Mouse (Mus musculus) thymus, adult 2 months (tissue): ENCODE results near the gene Lancl2.

Experiments used
- CTCF ChIP-seq: fragments of 200-500 bp; IDR thresholded peaks from 2 replicates; pipeline ENCODE4 v1.5.1; 2012; ENCODE audit warnings: mild to moderate bottlenecking, control low read depth, low read length, moderate library complexity, borderline replicate concordance; ENCODE audit not compliant: control insufficient read depth, poor library complexity, insufficient read depth; ENCODE audit errors: extremely low read depth
- POLR2A ChIP-seq: fragments of 200-500 bp; IDR thresholded peaks from 2 replicates; pipeline ENCODE4 v1.6.1; 2012; ENCODE audit warnings: mild to moderate bottlenecking, low read length, control low read depth, moderate library complexity; ENCODE audit not compliant: control insufficient read depth, poor library complexity, insufficient read depth; ENCODE audit errors: extremely low read depth

- TF ChIP-seq CTCF, result no peak
- no peak for TF ChIP-seq POLR2A
Observed at GRCm38 (mm10) chr6:57763054-57763453, 60.7 kb downstream of the Lancl2 start.
